Mouse (Mus musculus): ENCODE results near the gene Them7.

DNA sequence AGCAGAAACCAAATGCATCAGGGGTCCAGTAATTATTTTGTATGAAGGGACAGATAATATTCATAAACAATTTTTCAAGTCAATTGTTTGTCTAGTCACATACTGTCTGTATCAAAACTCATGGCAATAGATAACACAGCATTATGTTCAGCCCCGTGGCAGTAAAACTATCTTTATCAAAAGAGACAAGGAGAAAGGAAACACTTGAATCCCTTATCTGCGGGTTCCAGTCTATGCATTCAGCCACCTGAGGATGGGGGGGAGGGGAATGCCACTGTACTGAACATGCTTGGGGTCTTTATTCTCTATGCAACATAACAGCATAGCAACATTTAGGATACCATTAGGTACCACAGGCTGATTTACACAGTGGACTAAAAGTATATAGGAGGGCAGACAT lies 190.2 kb downstream of the Them7 start:
- TF ChIP-seq POLR2A (IDR thresholded peaks at IDR 0.05; ENCODE audit: insufficient read depth, low read depth, low read length) (no peak), CTCF (IDR thresholded peaks at IDR 0.05; ENCODE audit: insufficient read depth, low read depth, low read length) (no peak)

Data from olfactory bulb, adult 2 months (tissue).